Comparison of ENCODE assay signal across 19 mouse cellular contexts in genomic region chr10:121083512-121083911, GRCm38 (mm10). TPM values are rescaled to one million over a fixed set of nuclear protein-coding genes. Genes with fewer than 3 reads are reported as not detected.
DNase-seq lines count a peak whose midpoint lies in the region; ATAC-seq and TF ChIP-seq lines count a peak whose summit lies in the region.
"Had no signal": no experiment of that assay in that cellular context is flagged by ENCODE, and none has a peak within 500 bp of the region (broad histone marks: within the 10 kb centered on the region; RNA-seq: fewer than 3 reads in every experiment).

No protein-coding gene starts in this region.

- no peak overlapping the region for H3K4me2 ChIP-seq in liver, postnatal 0 days (ENCODE audit: low read depth, low read length)
- H3K4me2 ChIP-seq: embryonic facial prominence, embryonic 15.5 days; forebrain, embryonic 13.5 days; heart, embryonic 11.5 days; neural tube, embryonic 15.5 days had no signal

- 58% methylated on average over 10 of the region's 10 CpGs for WGBS in liver, postnatal 0 days (ENCODE audit: insufficient replicate concordance)

- 0 out of 2 replicates have a peak, but pooled peaks cover 3% of the 10 kb centered on the region for H3K9me3 ChIP-seq in liver, postnatal 0 days (ENCODE audit: low read length)
- H3K9me3 ChIP-seq: embryonic facial prominence, embryonic 15.5 days; forebrain, embryonic 13.5 days; hindbrain, embryonic 10.5 days; neural tube, embryonic 15.5 days had no signal

- TF ChIP-seq CTCF in gastrocnemius, adult 2 months (IDR thresholded peaks at IDR 0.05): peak; percentile 13; the same call in 1 of the 2 replicates
- peak; percentile 50 for TF ChIP-seq CTCF in liver, postnatal 0 days (IDR thresholded peaks at IDR 0.05; ENCODE audit: low read depth)

- intact Hi-C loops in gastrocnemius, adult 2 months (cut with DNase I): no loop called here

- H3K27me3 ChIP-seq in liver, postnatal 0 days (ENCODE audit: insufficient read depth, low read length): no peaks in the 10 kb centered on the region
- H3K27me3 ChIP-seq: embryonic facial prominence, embryonic 15.5 days; neural tube, embryonic 15.5 days had no signal

- no peak for ATAC-seq in liver, postnatal 0 days
- ATAC-seq: forebrain, embryonic 13.5 days had no signal

- no peaks in the 10 kb centered on the region for H3K36me3 ChIP-seq in liver, postnatal 0 days (replicated peaks; ENCODE audit: insufficient read depth, low read length)
- H3K36me3 ChIP-seq: embryonic facial prominence, embryonic 15.5 days; hindbrain, embryonic 10.5 days; neural tube, embryonic 15.5 days had no signal

- no peak overlapping the region for H3K9ac ChIP-seq in liver, postnatal 0 days (replicated peaks)
- H3K9ac ChIP-seq: embryonic facial prominence, embryonic 15.5 days; forebrain, embryonic 13.5 days; neural tube, embryonic 15.5 days had no signal

- 0 out of 2 replicates have a peak, but pooled peaks cover under 1% of the 10 kb centered on the region for H3K4me1 ChIP-seq in liver, postnatal 0 days (ENCODE audit: insufficient read depth)
- H3K4me1 ChIP-seq: embryonic facial prominence, embryonic 15.5 days; hindbrain, embryonic 10.5 days; neural tube, embryonic 15.5 days had no signal

- DNase-seq in gastrocnemius, adult 2 months: no peak
- DNase-seq in gastrocnemius, adult 8-10 months (ENCODE audit: low spot score in 2 of 2): no peak
- no peak for DNase-seq in liver, postnatal 0 days
- DNase-seq in liver (no peak), ES-CJ7 (ENCODE audit: low read depth, low spot score) (peak; percentile 14)
- peak; percentile 29 for DNase-seq in lung, postnatal 14 days
- no peak for DNase-seq in kidney, adult 8-10 months
- DNase-seq in cerebellum, adult 18-20 months: no peak
- DNase-seq: adrenal gland, adult 8-10 months; gastrocnemius, postnatal 10 days; kidney, adult 11 months; retina, postnatal 1 day; spleen, adult 18-20 months had no signal

- no peak overlapping the region for H3K4me3 ChIP-seq in gastrocnemius, adult 2 months
- H3K4me3 ChIP-seq in liver, postnatal 0 days (ENCODE audit: low read depth, low read length): no peak overlapping the region
- H3K4me3 ChIP-seq: embryonic facial prominence, embryonic 15.5 days; forebrain, embryonic 13.5 days; hindbrain, embryonic 10.5 days; neural tube, embryonic 15.5 days had no signal

- no peak overlapping the region for H3K27ac ChIP-seq in gastrocnemius, adult 2 months
- no peak overlapping the region for H3K27ac ChIP-seq in liver, postnatal 0 days (ENCODE audit: low read depth)
- H3K27ac ChIP-seq: embryonic facial prominence, embryonic 15.5 days; forebrain, embryonic 13.5 days; hindbrain, embryonic 10.5 days; macrophage; neural tube, embryonic 15.5 days had no signal

- TF ChIP-seq EP300 in liver, postnatal 0 days (IDR thresholded peaks at IDR 0.05; ENCODE audit: low read depth): no peak

RNA-seq across cellular contexts. Expression of gene Wif1, which starts 49.8 kb away (rescaled TPM):
- total RNA-seq in gastrocnemius, adult 2 months (2021): 1 to 10 TPM; 1.3 to 9.2 TPM
- total RNA-seq in gastrocnemius, adult 8-10 months (2022): 1 to 10 TPM in 2 of 4 experiments, under 1 TPM in 2; 0.15 to 2.4 (median 1.0) TPM
- polyA plus RNA-seq in liver, postnatal 0 days (2015; fragmentation: Nextera tagmentation; extraction: Ambion mirVana): 4.1 and 5.3 TPM in 2 replicates
- polyA plus RNA-seq: macrophage had no signal

Comparison
In these comparisons a context has a peak if more than half of its experiments do, and no peak if none do; other contexts are left out.
1. DNase-seq: peak in ES-CJ7 (single experiment) and lung, postnatal 14 days (single experiment); none in gastrocnemius, adult 2 months (single experiment), gastrocnemius, adult 8-10 months (0 of 2), liver, postnatal 0 days (single experiment), liver (single experiment), kidney, adult 8-10 months (0 of 2) and cerebellum, adult 18-20 months (0 of 2).